Mouse (Mus musculus) MEL (cell line): ENCODE data around the gene Zfp668. TPM values are rescaled to one million over a fixed set of nuclear protein-coding genes. Genes with fewer than 3 reads are reported as not detected.
A peak's percentile ranks its signal among the peaks of the same experiment; 100 is the strongest.

Source experiments
- DNase-seq: peaks from one replicate; pipeline ENCODE4 v3.0.0; 2011; ENCODE audit warnings: low read depth, low spot score
- H3K27ac ChIP-seq: 2 replicates; pipeline ENCODE4 v1.5.1; 2012; ENCODE audit warnings: low read depth, mild to moderate bottlenecking, control low read depth, low read length, moderate library complexity; ENCODE audit not compliant: control insufficient read depth
- H3K27me3 ChIP-seq, 2 experiments: fragments of 150-350 bp in 1 of 2; sonication (generic) in 1 of 2; 2 replicates each; pipeline ENCODE4 v1.6.1; 2012; ENCODE audit warnings: low read length in 2 of 2, mild to moderate bottlenecking in 2 of 2, improper control_type of control experiment in 1 of 2, moderate library complexity in 1 of 2; ENCODE audit not compliant: insufficient read depth in 2 of 2, control insufficient read depth in 1 of 2
- H3K36me3 ChIP-seq, 2 experiments: 2 replicates each; pipeline ENCODE4 v1.6.1; 2012 to 2014; ENCODE audit warnings: low read length in 2 of 2, improper control_type of control experiment in 1 of 2, inconsistent platforms in 1 of 2, mild to moderate bottlenecking in 1 of 2; ENCODE audit not compliant: insufficient read depth in 2 of 2, control insufficient read depth in 1 of 2
- H3K4me1 ChIP-seq, 2 experiments: fragments of 150-350 bp in 1 of 2; sonication (generic) in 1 of 2; 2 replicates each; pipeline ENCODE4 v1.6.1; 2012; ENCODE audit warnings: low read length in 2 of 2, improper control_type of control experiment in 1 of 2, mild to moderate bottlenecking in 1 of 2; ENCODE audit not compliant: insufficient read depth in 2 of 2, control insufficient read depth in 1 of 2
- H3K4me3 ChIP-seq, 2 experiments: fragments of 150-350 bp in 1 of 2; sonication (generic) in 1 of 2; 2 replicates each; pipeline ENCODE4 v1.5.1; 2012; ENCODE audit warnings: low read depth in 2 of 2, low read length in 2 of 2, mild to moderate bottlenecking in 2 of 2, moderate library complexity in 2 of 2, control low read depth in 1 of 2, improper control_type of control experiment in 1 of 2; ENCODE audit not compliant: control insufficient read depth in 1 of 2, insufficient read depth in 1 of 2
- H3K79me2 ChIP-seq: 2 replicates; pipeline ENCODE4 v1.6.1; 2012; ENCODE audit warnings: mild to moderate bottlenecking, low read length, moderate library complexity; ENCODE audit not compliant: control insufficient read depth, poor library complexity, insufficient read depth
- H3K9ac ChIP-seq: 2 replicates; pipeline ENCODE4 v1.6.1; 2012; ENCODE audit warnings: low read depth, mild to moderate bottlenecking, control low read depth, low read length, moderate library complexity; ENCODE audit not compliant: control insufficient read depth, poor library complexity, severe bottlenecking
- H3K9me3 ChIP-seq: fragments of 150-350 bp; sonication (generic); replicated peaks from 2 replicates; pipeline ENCODE4 v1.6.1; 2012; ENCODE audit warnings: mild to moderate bottlenecking, low read length, improper control_type of control experiment, moderate library complexity; ENCODE audit not compliant: insufficient read depth
- BHLHE40 ChIP-seq: IDR thresholded peaks from 2 replicates; pipeline ENCODE4 v1.6.1; 2012; ENCODE audit warnings: low read depth, mild to moderate bottlenecking, inconsistent platforms, low read length, improper control_type of control experiment, borderline replicate concordance
- CHD2 ChIP-seq: IDR thresholded peaks from 2 replicates; pipeline ENCODE4 v1.6.1; 2011; ENCODE audit warnings: low read length, improper control_type of control experiment
- CTCF ChIP-seq, 3 experiments: IDR thresholded peaks in 2 of 3; conservative IDR thresholded peaks in 1 of 3; 2 replicates each; pipeline ENCODE4 v1.5.1; 2011 to 2012; ENCODE audit warnings: low read length in 3 of 3, low read depth in 2 of 3, mild to moderate bottlenecking in 2 of 3, improper control_type of control experiment in 1 of 3, inconsistent platforms in 1 of 3, mixed read lengths in 1 of 3, moderate library complexity in 1 of 3; ENCODE audit not compliant: control insufficient read depth in 1 of 3, insufficient read depth in 1 of 3, poor library complexity in 1 of 3, severe bottlenecking in 1 of 3
- EP300 ChIP-seq, 2 experiments: IDR thresholded peaks; 2 replicates each; pipeline ENCODE4 v1.6.1; 2011; ENCODE audit warnings: improper control_type of control experiment in 2 of 2, low read length in 2 of 2, low read depth in 1 of 2, mild to moderate bottlenecking in 1 of 2
- ETS1 ChIP-seq: IDR thresholded peaks from 2 replicates; pipeline ENCODE4 v1.6.1; 2012; ENCODE audit warnings: low read depth, mild to moderate bottlenecking, inconsistent platforms, low read length, improper control_type of control experiment, moderate library complexity
- GABPA ChIP-seq: IDR thresholded peaks from 2 replicates; pipeline ENCODE4 v1.6.1; 2012; ENCODE audit warnings: low read depth, mild to moderate bottlenecking, inconsistent platforms, low read length, improper control_type of control experiment, moderate library complexity
- GATA1 ChIP-seq: IDR thresholded peaks from 2 replicates; pipeline ENCODE4 v1.6.1; 2011; ENCODE audit warnings: low read depth, low read length, improper control_type of control experiment
- HCFC1 ChIP-seq: IDR thresholded peaks from 2 replicates; pipeline ENCODE4 v1.6.1; 2012; ENCODE audit warnings: low read depth, mild to moderate bottlenecking, inconsistent platforms, low read length, improper control_type of control experiment, moderate library complexity
- JUND ChIP-seq: IDR thresholded peaks from 2 replicates; pipeline ENCODE4 v1.6.1; 2011; ENCODE audit warnings: low read depth, mild to moderate bottlenecking, improper control_type of control experiment, low read length
- MAX ChIP-seq: IDR thresholded peaks from 2 replicates; pipeline ENCODE4 v1.6.1; 2011; ENCODE audit warnings: low read length, improper control_type of control experiment
- MAZ ChIP-seq: IDR thresholded peaks from 2 replicates; pipeline ENCODE4 v1.6.1; 2012; ENCODE audit warnings: low read depth, mild to moderate bottlenecking, inconsistent platforms, low read length, improper control_type of control experiment
- MEF2A ChIP-seq: IDR thresholded peaks from 2 replicates; pipeline ENCODE4 v1.6.1; 2014; ENCODE audit warnings: low read depth, mild to moderate bottlenecking, inconsistent platforms, low read length, improper control_type of control experiment; ENCODE audit not compliant: poor library complexity, insufficient replicate concordance, severe bottlenecking; ENCODE audit errors: extremely low read depth
- MXI1 ChIP-seq: IDR thresholded peaks from 2 replicates; pipeline ENCODE4 v1.6.1; 2011; ENCODE audit warnings: mild to moderate bottlenecking, low read depth, low read length, improper control_type of control experiment
- MYB ChIP-seq: IDR thresholded peaks from 2 replicates; pipeline ENCODE4 v1.6.1; 2011; ENCODE audit warnings: mild to moderate bottlenecking, low read depth, low read length, improper control_type of control experiment
- POLR2A ChIP-seq, 2 experiments: IDR thresholded peaks; 2 replicates each; pipeline ENCODE4 v1.6.1; 2011 to 2012; ENCODE audit warnings: low read length in 2 of 2, mild to moderate bottlenecking in 2 of 2, control low read depth in 1 of 2, improper control_type of control experiment in 1 of 2, low read depth in 1 of 2, moderate library complexity in 1 of 2; ENCODE audit not compliant: control insufficient read depth in 1 of 2, insufficient read depth in 1 of 2, poor library complexity in 1 of 2
- POLR2AphosphoS2 ChIP-seq: IDR thresholded peaks from 2 replicates; pipeline ENCODE4 v1.6.1; 2011; ENCODE audit warnings: low read length, improper control_type of control experiment
- POLR2AphosphoS5 ChIP-seq: IDR thresholded peaks from 2 replicates; pipeline ENCODE4 v1.6.1; 2012; ENCODE audit warnings: low read depth, borderline replicate concordance, mild to moderate bottlenecking, inconsistent platforms, low read length, moderate library complexity, mixed read lengths
- RAD21 ChIP-seq: IDR thresholded peaks from 2 replicates; pipeline ENCODE4 v1.6.1; 2011; ENCODE audit warnings: mild to moderate bottlenecking, low read depth, low read length, improper control_type of control experiment
- RCOR1 ChIP-seq: IDR thresholded peaks from 2 replicates; pipeline ENCODE4 v1.6.1; 2012; ENCODE audit warnings: low read depth, mild to moderate bottlenecking, inconsistent platforms, low read length, improper control_type of control experiment
- SIN3A ChIP-seq: IDR thresholded peaks from 2 replicates; pipeline ENCODE4 v1.6.1; 2012; ENCODE audit warnings: low read length, improper control_type of control experiment, inconsistent platforms
- SMC3 ChIP-seq: IDR thresholded peaks from 2 replicates; pipeline ENCODE4 v1.6.1; 2011; ENCODE audit warnings: low read depth, low read length, improper control_type of control experiment
- TAL1 ChIP-seq: IDR thresholded peaks from 2 replicates; pipeline ENCODE4 v1.6.1; 2012; ENCODE audit warnings: mild to moderate bottlenecking, inconsistent platforms, low read length, moderate library complexity, mixed read lengths
- TCF12 ChIP-seq: IDR thresholded peaks from 2 replicates; pipeline ENCODE4 v1.6.1; 2014; ENCODE audit warnings: low read depth, mild to moderate bottlenecking, inconsistent platforms, low read length, improper control_type of control experiment, moderate library complexity
- USF1 ChIP-seq: IDR thresholded peaks from 2 replicates; pipeline ENCODE4 v1.6.1; 2014; ENCODE audit warnings: low read depth, mild to moderate bottlenecking, inconsistent platforms, low read length, improper control_type of control experiment, moderate library complexity
- polyA plus RNA-seq, 2 experiments: library from polyadenylated mRNA; stranded (reverse) in 1 of 2; unstranded in 1 of 2; fragments of >175 nt in 1 of 2; fragments of >200 nt in 1 of 2; gene quantifications; 2 replicates each; pipeline versions ENCODE4 v1.2.1 to v1.2.4; 2012; ENCODE audit warnings: low replicate concordance in 2 of 2, low read depth in 1 of 2; ENCODE audit not compliant: insufficient read length in 2 of 2, insufficient read depth in 1 of 2, missing spikeins in 1 of 2
- total RNA-seq: library from RNA; depleted of rRNA; stranded (reverse); fragments of 300-350 nt; gene quantifications from 2 replicates; pipeline ENCODE4 v1.2.3, GENCODE M21; 2012

The Zfp668 gene
- total and polyA plus RNA-seq, 3 experiments: 9.1 to 15.6 TPM; not detected in 1

- peaks cover 0 to 27% of the 10 kb centered on the region in 2 experiments; a peak in 2 of 4 replicates for H3K36me3 ChIP-seq
- peaks cover 3% of the 10 kb centered on the region; the same call in 1 of the 2 replicates for H3K79me2 ChIP-seq
- no peak overlapping the region for H3K4me3 ChIP-seq
- TF ChIP-seq MXI1: no peak
- TF ChIP-seq POLR2AphosphoS5: no peak
- peak; percentile 67 for TF ChIP-seq GATA1
- TF ChIP-seq EP300 (IDR thresholded peaks at IDR 0.05; ENCODE audit: low read depth in 1 of 2, low read length in 2 of 2): peak; percentile 57 to 78
- TF ChIP-seq RCOR1: peak; percentile 69
- peak; percentile 70 for TF ChIP-seq TAL1
- TF ChIP-seq JUND: peak; percentile 95
- peak; percentile 30; the same call in 1 of the 2 replicates for TF ChIP-seq ETS1
- TF ChIP-seq TCF12: peak; percentile 81
- DNase-seq: no peak
- H3K4me1 ChIP-seq: peaks cover 22 to 39% of the 10 kb centered on the region in 2 experiments
- no peaks in the 10 kb centered on the region for H3K27me3 ChIP-seq
- H3K9me3 ChIP-seq: no peaks in the 10 kb centered on the region
- H3K27ac ChIP-seq: no peak overlapping the region
- no peak overlapping the region for H3K9ac ChIP-seq
These were observed 25.1 kb upstream of the Zfp668 start for GRCm38 (mm10) chr7:127901772-127902171.

- peak; percentile 53 for DNase-seq
- Histone ChIP-seq H3K4me3 (peak overlapping the region in 1 of 2 experiments; percentile 28; a peak in 2 of 4 replicates), H3K9ac (peak overlapping the region; percentile 2), H3K36me3 (peaks cover 0 to 27% of the 10 kb centered on the region in 2 experiments; a peak in 2 of 4 replicates), H3K9me3 (no peaks in the 10 kb centered on the region), H3K79me2 (peaks cover 3% of the 10 kb centered on the region; the same call in 1 of the 2 replicates), H3K27ac (peak overlapping the region; percentile 28), H3K27me3 (no peaks in the 10 kb centered on the region), H3K4me1 (peaks cover 23 to 46% of the 10 kb centered on the region in 2 experiments)
- TF ChIP-seq POLR2A (IDR thresholded peaks at IDR 0.05; ENCODE audit: control insufficient read depth in 1 of 2, insufficient read depth in 1 of 2, low read depth in 1 of 2, low read length in 2 of 2, poor library complexity in 1 of 2): no peak
- no peak for TF ChIP-seq MEF2A
- peak; percentile 55 for TF ChIP-seq GATA1
- TF ChIP-seq POLR2AphosphoS2: no peak
- TF ChIP-seq TAL1: peak; percentile 37; the same call in 1 of the 2 replicates
- TF ChIP-seq EP300 (IDR thresholded peaks at IDR 0.05; ENCODE audit: low read depth in 1 of 2, low read length in 2 of 2): peak in 1 of 2 experiments; percentile 59; a peak in 3 of 4 replicates
- no peak for TF ChIP-seq GABPA
- TF ChIP-seq HCFC1: no peak
- no peak for TF ChIP-seq MAX
- TF ChIP-seq SIN3A: no peak; the same call in 1 of the 2 replicates
- TF ChIP-seq JUND: no peak
- TF ChIP-seq TCF12: peak; percentile 47; the same call in 1 of the 2 replicates
- TF ChIP-seq CTCF (IDR thresholded peaks at IDR 0.05 in 2 of 3, conservative IDR thresholded peaks at IDR 0.05 in 1 of 3; ENCODE audit: control insufficient read depth in 1 of 3, insufficient read depth in 1 of 3, low read depth in 2 of 3, low read length in 3 of 3, poor library complexity in 1 of 3, severe bottlenecking in 1 of 3): no peak
- no peak for TF ChIP-seq RAD21
- TF ChIP-seq ETS1: peak; percentile 51
- TF ChIP-seq BHLHE40: no peak
- TF ChIP-seq USF1: 0 out of 2 replicates have a peak, but pooled peaks have one; percentile 13
- TF ChIP-seq SMC3: no peak
- TF ChIP-seq MAZ: no peak
- no peak for TF ChIP-seq MYB
- no peak for TF ChIP-seq RCOR1
- 0 out of 2 replicates have a peak, but pooled peaks have one; percentile 11 for TF ChIP-seq CHD2
- TF ChIP-seq, all 39 proteins: peak for 7
These were observed 23.4 kb upstream of the Zfp668 start for GRCm38 (mm10) chr7:127899997-127900396.
